Mouse (Mus musculus) liver, embryonic 16.5 days (tissue): Measurements from ENCODE around the gene Arhgef25. TPM values are rescaled to one million over a fixed set of nuclear protein-coding genes. Genes with fewer than 3 reads are reported as not detected.

Source experiments
- ATAC-seq: fragments of 200-750 bp; cut with Nextera tagmentation; 2 replicates; pipeline ENCODE4 v1.8.0; 2017; ENCODE audit warnings: low read depth, mild to moderate bottlenecking, moderate number of reproducible peaks, moderate library complexity
- H3K27ac ChIP-seq: fragments of 300-500 bp; sonication (generic); 2 replicates; pipeline ENCODE4 v1.5.1; 2014; ENCODE audit warnings: mild to moderate bottlenecking, low read length
- H3K27me3 ChIP-seq: fragments of 300-500 bp; sonication (generic); 2 replicates; pipeline ENCODE4 v1.6.1; 2014; ENCODE audit warnings: low read depth, low read length, mixed read lengths; ENCODE audit not compliant: control insufficient read depth, insufficient read depth
- H3K36me3 ChIP-seq: fragments of 300-500 bp; sonication (generic); 2 replicates; pipeline ENCODE4 v1.6.1; 2014; ENCODE audit warnings: mild to moderate bottlenecking; ENCODE audit not compliant: control insufficient read depth, insufficient read depth
- H3K4me1 ChIP-seq: fragments of 300-500 bp; sonication (generic); 2 replicates; pipeline ENCODE4 v1.6.1; 2014; ENCODE audit warnings: low read depth, low read length, mixed read lengths; ENCODE audit not compliant: control insufficient read depth
- H3K4me2 ChIP-seq: fragments of 300-500 bp; sonication (generic); 2 replicates; pipeline ENCODE4 v1.6.1; 2014; ENCODE audit warnings: low read depth, low read length, mixed read lengths
- H3K4me3 ChIP-seq: fragments of 300-500 bp; sonication (generic); 2 replicates; pipeline ENCODE4 v1.5.1; 2014; ENCODE audit warnings: low read depth, mild to moderate bottlenecking, low read length
- H3K9ac ChIP-seq: fragments of 300-500 bp; sonication (generic); 2 replicates; pipeline ENCODE4 v1.6.1; 2014; ENCODE audit warnings: low read depth, low read length
- H3K9me3 ChIP-seq: fragments of 300-500 bp; sonication (generic); replicated peaks from 2 replicates; pipeline ENCODE4 v1.6.1; 2016; ENCODE audit warnings: low read length; ENCODE audit not compliant: control insufficient read depth
- WGBS: fragments of 180-500 bp; shearing (Covaris S2); extraction: QIAGEN DNeasy Blood & Tissue Kit; methylation state at CpG from one replicate; pipeline ENCODE4 v1.1.7; 2014; ENCODE audit not compliant: insufficient replicate concordance; 5-methylcytosine and 5-hydroxymethylcytosine counted together
- polyA plus RNA-seq: library from polyadenylated mRNA; unstranded; fragments of >200 nt; fragmentation: Nextera tagmentation; extraction: Ambion mirVana; gene quantifications from 2 replicates; pipeline ENCODE4 v1.2.1, GENCODE M21; 2015

Arhgef25 gene
- polyA plus RNA-seq, 1 experiment from 2014 or later = 5.7 TPM

DNA sequence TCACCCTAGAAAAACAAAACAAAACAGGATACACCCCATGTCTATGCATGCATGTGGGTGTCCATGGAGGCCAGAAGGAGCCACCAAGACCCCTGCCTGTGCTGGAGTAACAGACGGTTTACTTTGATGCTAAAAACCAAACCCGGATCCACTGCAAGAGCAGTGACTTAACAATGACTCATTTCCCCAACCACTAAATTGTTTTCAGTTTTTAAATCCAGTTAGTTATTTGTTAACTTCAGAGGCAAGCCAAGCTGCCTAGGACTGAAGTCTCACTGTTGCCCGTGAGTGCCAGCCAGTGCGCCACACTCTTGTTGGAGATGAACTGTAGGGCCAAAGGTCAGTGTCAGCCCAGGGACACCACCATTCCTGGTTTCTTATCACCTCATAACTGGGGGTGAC, 39.4 kb downstream of the Arhgef25 start:
- Histone ChIP-seq H3K4me2 (no peak overlapping the region), H3K9ac (no peak overlapping the region), H3K4me1 (peaks cover 7% of the 10 kb centered on the region), H3K27me3 (no peaks in the 10 kb centered on the region), H3K36me3 (no peaks in the 10 kb centered on the region), H3K27ac (0 out of 2 replicates have a peak overlapping the region, but pooled peaks have one; percentile 11), H3K4me3 (no peak overlapping the region), H3K9me3 (no peaks in the 10 kb centered on the region)
- WGBS = 57% methylated on average over 4 of the region's 4 CpGs
- peak; percentile 58 for ATAC-seq

DNA sequence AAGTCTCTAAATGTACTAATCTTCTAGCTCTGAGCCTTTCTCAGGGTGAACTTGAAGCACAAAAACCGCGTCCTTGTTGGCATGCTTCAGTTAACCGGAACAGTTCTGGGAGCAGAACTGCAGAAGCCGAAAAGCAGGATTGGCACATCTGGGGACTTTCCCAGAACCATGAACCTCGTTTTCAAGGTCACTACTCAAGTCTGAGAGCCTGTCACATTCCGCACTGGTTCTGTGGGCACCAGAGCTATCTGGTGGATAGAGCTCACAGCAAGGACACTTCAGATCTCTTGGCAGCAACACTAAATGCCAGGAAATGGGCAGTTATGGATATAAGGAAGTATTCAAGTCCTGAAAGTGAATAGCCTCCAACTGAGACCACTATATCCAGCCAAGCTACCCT, 42.7 kb downstream of the Arhgef25 start:
- Histone ChIP-seq H3K36me3 (no peaks in the 10 kb centered on the region), H3K27me3 (no peaks in the 10 kb centered on the region), H3K9me3 (no peaks in the 10 kb centered on the region), H3K27ac (no peak overlapping the region), H3K4me3 (no peak overlapping the region), H3K9ac (no peak overlapping the region), H3K4me2 (no peak overlapping the region), H3K4me1 (peaks cover 7% of the 10 kb centered on the region)
- 62% methylated on average over 6 of the region's 6 CpGs for WGBS
- no peak for ATAC-seq

DNA sequence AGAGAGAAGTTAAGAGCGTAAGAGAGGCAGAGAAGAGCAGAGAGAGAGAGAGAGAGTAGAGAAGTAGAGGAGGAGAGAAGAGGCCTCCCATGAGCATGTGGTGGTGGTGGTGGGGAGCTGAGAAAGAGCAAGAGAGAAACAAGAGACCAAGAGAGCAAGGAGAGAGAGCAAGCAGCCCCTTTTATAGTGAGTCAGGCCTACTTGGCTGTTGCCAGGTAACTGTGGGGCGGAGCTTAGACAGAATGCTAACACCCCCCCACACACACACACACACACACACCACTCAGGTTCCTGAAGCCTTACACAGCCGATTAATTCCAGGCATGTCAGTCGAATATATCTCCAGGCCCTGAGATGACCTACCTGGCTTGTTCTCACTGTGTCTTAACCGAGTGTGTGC, 44.6 kb downstream of the Arhgef25 start:
- H3K36me3 ChIP-seq = no peaks in the 10 kb centered on the region
- 70% methylated on average over 5 of the region's 5 CpGs for WGBS
- H3K9me3 ChIP-seq = no peaks in the 10 kb centered on the region
- ATAC-seq = no peak
- no peak overlapping the region for H3K27ac ChIP-seq
- H3K9ac ChIP-seq = no peak overlapping the region
- no peak overlapping the region for H3K4me3 ChIP-seq
- no peaks in the 10 kb centered on the region for H3K27me3 ChIP-seq
- no peaks in the 10 kb centered on the region; the same call in 1 of the 2 replicates for H3K4me1 ChIP-seq
- no peak overlapping the region for H3K4me2 ChIP-seq

DNA sequence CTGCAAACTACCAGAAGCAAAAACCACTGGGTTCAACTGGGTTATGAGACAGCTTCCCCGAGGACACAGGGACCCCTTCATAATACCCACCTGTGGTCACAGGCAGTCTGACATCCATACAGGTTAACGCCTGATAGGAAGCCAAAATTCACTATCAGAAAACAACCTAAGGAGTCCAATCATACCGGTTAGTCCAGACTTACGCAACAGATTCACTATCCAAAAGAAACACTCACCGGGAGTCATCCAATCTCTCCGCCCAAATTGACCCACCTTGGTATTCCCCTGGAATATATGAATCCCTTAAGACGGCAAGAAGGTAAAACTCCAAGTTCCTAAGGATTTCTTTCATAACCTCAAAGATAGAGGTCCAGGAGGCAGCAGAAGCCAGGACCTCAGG, 45.3 kb downstream of the Arhgef25 start:
- H3K9ac ChIP-seq = no peak overlapping the region
- no peak overlapping the region for H3K27ac ChIP-seq
- H3K36me3 ChIP-seq = no peaks in the 10 kb centered on the region
- H3K4me3 ChIP-seq = no peak overlapping the region
- no peaks in the 10 kb centered on the region for H3K27me3 ChIP-seq
- 59% methylated on average over 7 of the region's 7 CpGs for WGBS
- H3K9me3 ChIP-seq = no peaks in the 10 kb centered on the region
- no peak for ATAC-seq
- no peaks in the 10 kb centered on the region; the same call in 1 of the 2 replicates for H3K4me1 ChIP-seq
- no peak overlapping the region for H3K4me2 ChIP-seq

DNA sequence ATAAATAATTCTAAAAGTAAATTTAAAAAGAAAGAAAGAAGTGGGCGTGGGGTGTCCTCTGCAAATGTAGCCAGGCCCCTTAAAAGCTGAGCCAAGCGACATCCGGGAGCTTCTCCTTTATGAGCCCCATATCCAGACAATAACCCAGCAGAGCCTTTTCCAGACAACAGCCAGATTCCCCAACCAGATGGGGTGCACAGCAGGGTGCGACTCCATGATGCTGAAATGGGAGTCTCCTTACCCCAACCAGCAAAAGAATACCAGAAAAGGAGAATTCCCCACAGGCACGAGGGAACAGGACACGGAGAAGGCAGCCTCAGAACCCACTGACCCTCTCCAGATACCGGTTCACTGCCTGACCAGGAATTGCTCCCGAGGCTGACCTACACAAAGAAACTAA, 46.7 kb downstream of the Arhgef25 start:
- H3K36me3 ChIP-seq = no peaks in the 10 kb centered on the region
- H3K27me3 ChIP-seq = no peaks in the 10 kb centered on the region
- ATAC-seq = no peak
- WGBS = 75% methylated on average over 8 of the region's 8 CpGs
- H3K4me3 ChIP-seq = no peak overlapping the region
- peaks cover 8% of the 10 kb centered on the region for H3K4me1 ChIP-seq
- H3K27ac ChIP-seq = no peak overlapping the region
- no peaks in the 10 kb centered on the region for H3K9me3 ChIP-seq
- no peak overlapping the region for H3K4me2 ChIP-seq
- no peak overlapping the region for H3K9ac ChIP-seq

DNA sequence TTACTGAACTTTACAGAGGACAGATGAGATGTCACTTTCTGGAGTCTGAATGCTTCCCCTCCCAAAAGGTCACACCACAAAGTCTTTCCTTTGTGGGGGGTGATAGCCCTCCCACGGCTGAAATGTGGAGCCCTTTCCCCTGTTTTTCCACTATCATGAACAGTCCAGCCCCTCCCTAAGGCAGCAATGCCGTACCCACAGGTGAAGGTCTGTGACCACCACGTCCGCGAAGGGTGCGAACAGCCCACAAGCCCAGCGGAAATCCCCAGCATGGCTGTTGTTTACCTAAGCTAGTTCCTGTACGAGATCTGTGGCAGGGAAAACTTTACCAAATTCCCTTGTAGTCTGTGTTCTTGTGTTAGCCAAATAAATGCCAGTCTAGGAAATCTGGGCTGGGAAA, 48.4 kb downstream of the Arhgef25 start:
- H3K36me3 ChIP-seq = no peaks in the 10 kb centered on the region
- H3K4me2 ChIP-seq = no peak overlapping the region
- ATAC-seq = no peak
- H3K27me3 ChIP-seq = no peaks in the 10 kb centered on the region
- H3K9ac ChIP-seq = no peak overlapping the region
- WGBS = 51% methylated on average over 8 of the region's 8 CpGs
- H3K9me3 ChIP-seq = no peaks in the 10 kb centered on the region
- H3K4me3 ChIP-seq = no peak overlapping the region
- no peak overlapping the region for H3K27ac ChIP-seq
- peaks cover 18% of the 10 kb centered on the region for H3K4me1 ChIP-seq

DNA sequence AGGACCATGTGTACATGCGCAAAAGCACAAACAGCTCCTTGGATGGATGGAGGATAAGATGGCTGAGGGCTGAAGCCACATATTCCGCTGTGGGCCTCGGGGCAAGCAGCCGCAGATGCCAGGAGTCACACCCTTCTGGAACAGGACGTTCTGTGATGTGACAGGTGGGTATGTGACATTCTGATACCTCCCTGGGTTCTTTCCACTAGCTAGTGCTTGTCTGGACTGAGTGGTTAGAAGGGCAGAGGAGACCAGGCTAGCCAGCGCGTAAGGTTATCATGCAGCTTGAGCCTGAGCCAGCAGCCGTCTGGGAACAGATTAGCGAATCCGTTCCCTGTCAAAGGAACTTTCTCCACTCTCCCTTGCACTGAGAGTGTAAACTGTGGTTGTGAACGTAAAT, 48.9 kb downstream of the Arhgef25 start:
- Histone ChIP-seq H3K4me1 (peaks cover 23% of the 10 kb centered on the region), H3K9me3 (no peaks in the 10 kb centered on the region), H3K4me2 (no peak overlapping the region), H3K4me3 (no peak overlapping the region), H3K9ac (no peak overlapping the region), H3K36me3 (no peaks in the 10 kb centered on the region), H3K27me3 (no peaks in the 10 kb centered on the region), H3K27ac (no peak overlapping the region)
- no peak for ATAC-seq
- WGBS = 69% methylated on average over 11 of the region's 11 CpGs

DNA sequence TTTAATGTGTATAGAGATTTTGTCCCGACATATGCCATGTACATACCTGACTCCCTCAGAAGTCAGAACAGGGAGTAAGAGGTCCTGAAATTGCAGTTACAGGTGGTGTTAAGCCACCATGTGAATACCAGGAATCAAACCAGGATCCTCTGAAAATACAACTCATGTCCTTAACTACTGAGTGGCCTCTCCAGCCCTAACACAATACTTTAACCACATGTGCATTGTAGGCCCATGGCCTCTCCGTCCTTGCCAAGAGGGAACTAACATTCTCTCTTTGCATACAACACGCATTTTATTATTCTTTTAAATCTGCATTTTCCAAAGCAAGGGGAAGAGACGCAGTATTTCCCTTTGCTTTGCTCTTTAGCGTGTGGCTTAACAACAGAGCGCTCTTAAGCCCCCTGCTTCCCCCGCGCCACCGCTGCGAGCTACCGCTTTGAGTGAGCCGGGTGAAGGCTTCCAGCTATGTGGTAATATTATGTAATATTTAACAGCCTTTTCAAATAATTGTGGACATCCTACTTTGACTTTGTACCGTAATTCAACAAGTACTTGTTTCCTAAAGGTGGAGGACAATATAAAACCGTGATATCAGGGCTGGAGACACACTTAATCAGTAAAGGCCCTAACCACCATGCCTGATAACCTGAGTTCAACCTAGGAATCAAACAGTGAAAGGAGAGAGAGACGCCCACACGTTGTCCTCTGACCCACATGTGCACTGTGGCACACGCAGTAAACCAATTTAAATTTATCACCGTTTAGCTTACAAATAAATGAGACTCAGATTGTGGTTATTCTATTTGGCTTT, 51.3 kb downstream of the Arhgef25 start:
- H3K27me3 ChIP-seq = no peaks in the 10 kb centered on the region
- H3K9ac ChIP-seq = 0 out of 2 replicates have a peak overlapping the region, but pooled peaks have one; percentile 17
- H3K36me3 ChIP-seq = no peaks in the 10 kb centered on the region
- peaks cover 34% of the 10 kb centered on the region for H3K4me1 ChIP-seq
- ATAC-seq = peak; percentile 49
- H3K9me3 ChIP-seq = no peaks in the 10 kb centered on the region
- no peak overlapping the region for H3K4me2 ChIP-seq
- H3K4me3 ChIP-seq = no peak overlapping the region
- 49% methylated on average over 18 of the region's 18 CpGs for WGBS
- peak overlapping the region; percentile 77 for H3K27ac ChIP-seq

DNA sequence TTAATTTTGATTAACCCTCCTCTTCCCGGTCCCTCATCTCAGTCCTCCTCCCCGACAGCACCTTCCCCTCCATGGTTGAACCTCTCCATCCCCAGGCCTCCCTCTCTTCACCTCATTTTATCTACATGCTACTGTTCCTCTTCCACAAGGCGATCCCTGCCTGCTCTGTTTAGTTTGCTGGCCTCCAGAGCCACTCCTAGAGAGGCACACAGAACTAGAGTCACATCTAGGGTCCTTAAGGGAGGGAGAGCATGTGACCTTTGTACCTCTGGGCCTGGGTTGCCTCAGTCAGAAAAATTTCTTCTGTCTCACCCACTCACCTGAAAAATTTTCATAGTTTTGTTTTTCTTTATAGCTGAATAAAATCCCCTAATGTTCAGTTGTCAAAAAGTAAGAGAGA, 52.0 kb downstream of the Arhgef25 start:
- no peaks in the 10 kb centered on the region for H3K36me3 ChIP-seq
- H3K4me3 ChIP-seq = no peak overlapping the region
- H3K9ac ChIP-seq = no peak overlapping the region
- peak overlapping the region; percentile 77 for H3K27ac ChIP-seq
- WGBS = 48% methylated on average over 3 of the region's 3 CpGs
- H3K9me3 ChIP-seq = no peaks in the 10 kb centered on the region
- H3K27me3 ChIP-seq = no peaks in the 10 kb centered on the region
- no peak overlapping the region for H3K4me2 ChIP-seq
- peaks cover 34% of the 10 kb centered on the region for H3K4me1 ChIP-seq
- no peak for ATAC-seq
